Mouse (Mus musculus): ENCODE measurements around the gene Gm20518. TPM values are rescaled to one million over a fixed set of nuclear protein-coding genes. Genes with fewer than 3 reads are reported as not detected.

Gm20518 gene
- 0.07 and 0.08 TPM in 2 replicates for polyA plus RNA-seq (2012)

DNA sequence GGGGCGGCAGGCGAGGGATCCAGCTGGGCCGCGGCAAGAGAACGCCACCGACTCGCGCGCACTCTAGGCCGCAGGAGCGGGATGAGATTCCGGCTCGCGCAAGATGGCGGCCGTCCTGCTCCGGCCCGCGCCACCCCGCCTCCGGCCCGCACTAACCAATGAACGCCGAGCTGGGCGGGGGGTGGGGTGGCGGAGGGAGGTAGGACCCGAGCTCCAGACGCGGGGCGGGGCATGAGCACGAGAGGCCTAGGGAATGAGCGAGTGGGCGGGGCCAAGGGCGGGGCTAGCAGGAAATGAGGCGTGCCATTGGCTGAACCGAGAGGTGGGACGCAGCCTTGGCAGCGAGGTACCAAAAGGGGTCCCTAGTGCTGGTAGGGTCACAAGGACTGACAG is at the start of gene Gm20518:
Gm20518 (minus strand) TSS at position 105 of the 393 bp plus-strand sequence.
- no peak for TF ChIP-seq TAL1 (IDR thresholded peaks at IDR 0.05; ENCODE audit: low read length)
- no peak for TF ChIP-seq GATA1 (IDR thresholded peaks at IDR 0.05; ENCODE audit: low read length)
- Histone ChIP-seq H3K4me1 (ENCODE audit: control insufficient read depth) (peaks cover 32% of the 10 kb centered on the region), H3K4me3 (replicated peaks) (peak within 1 kb of the TSS; percentile 99), H3K9me3 (ENCODE audit: control insufficient read depth, low read length) (no peaks in the 10 kb centered on the region), H3K36me3 (ENCODE audit: control insufficient read depth) (peaks cover 12% of the 10 kb centered on the region), H3K27me3 (ENCODE audit: control insufficient read depth) (0 out of 2 replicates have a peak, but pooled peaks cover 2% of the 10 kb centered on the region)

DNA sequence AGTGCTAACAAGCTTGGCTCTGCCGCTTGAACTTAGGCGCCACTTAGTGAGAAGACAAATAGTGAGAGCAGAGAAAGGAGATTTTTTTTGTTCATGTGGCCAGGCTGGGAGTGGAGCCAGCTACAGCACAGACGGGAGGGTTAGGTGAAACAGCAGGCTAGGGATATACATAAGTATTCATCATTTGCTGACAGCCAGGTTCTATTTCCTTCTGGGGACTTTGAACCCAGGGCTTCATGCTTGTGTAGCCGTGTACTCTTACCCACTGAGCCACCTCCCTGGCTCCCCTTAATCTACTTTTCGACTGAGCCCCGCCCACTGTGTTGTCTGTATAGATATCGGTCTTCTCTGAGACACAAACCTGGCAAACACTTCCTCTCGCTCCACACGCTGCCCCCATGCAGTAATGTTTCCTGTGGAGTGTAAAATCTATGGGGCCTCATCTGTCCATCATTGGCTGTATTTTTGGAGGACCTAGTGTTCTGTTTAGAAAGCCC is 47.8 kb upstream of the Gm20518 start:
- Histone ChIP-seq H3K4me1 (ENCODE audit: control insufficient read depth) (peaks cover 43% of the 10 kb centered on the region), H3K4me3 (replicated peaks) (peak overlapping the region; percentile 39), H3K36me3 (ENCODE audit: control insufficient read depth) (no peaks in the 10 kb centered on the region), H3K27me3 (ENCODE audit: control insufficient read depth) (no peaks in the 10 kb centered on the region), H3K9me3 (ENCODE audit: control insufficient read depth, low read length) (no peaks in the 10 kb centered on the region)
- no peak for TF ChIP-seq TAL1 (IDR thresholded peaks at IDR 0.05; ENCODE audit: low read length)
- TF ChIP-seq GATA1 (IDR thresholded peaks at IDR 0.05; ENCODE audit: low read length) = no peak

DNA sequence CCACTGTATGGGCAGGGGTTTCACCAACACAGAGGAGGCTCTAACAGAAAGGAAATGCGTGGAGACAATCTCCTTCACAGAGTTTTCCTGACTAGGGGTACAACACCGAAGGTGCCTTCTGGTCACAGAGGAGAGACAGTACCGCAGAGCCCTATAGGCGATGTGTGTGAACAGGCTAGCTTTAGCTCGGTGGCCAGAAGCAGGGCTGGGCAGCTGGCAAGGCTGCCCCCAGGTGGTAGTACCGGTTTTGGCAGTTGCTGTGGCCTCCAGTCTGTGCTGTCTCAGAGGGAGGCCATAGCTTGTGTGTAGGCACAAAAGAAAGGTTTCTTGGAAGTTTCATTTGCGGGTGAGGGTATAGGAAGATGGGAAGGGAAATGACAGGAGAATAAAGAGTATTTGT is 47.4 kb upstream of the Gm20518 start:
- Histone ChIP-seq H3K9me3 (ENCODE audit: control insufficient read depth, low read length) (no peaks in the 10 kb centered on the region), H3K4me1 (ENCODE audit: control insufficient read depth) (peaks cover 48% of the 10 kb centered on the region), H3K27me3 (ENCODE audit: control insufficient read depth) (no peaks in the 10 kb centered on the region), H3K4me3 (replicated peaks) (peak overlapping the region; percentile 39), H3K36me3 (ENCODE audit: control insufficient read depth) (no peaks in the 10 kb centered on the region)
- no peak for TF ChIP-seq GATA1 (IDR thresholded peaks at IDR 0.05; ENCODE audit: low read length)
- no peak for TF ChIP-seq TAL1 (IDR thresholded peaks at IDR 0.05; ENCODE audit: low read length)

DNA sequence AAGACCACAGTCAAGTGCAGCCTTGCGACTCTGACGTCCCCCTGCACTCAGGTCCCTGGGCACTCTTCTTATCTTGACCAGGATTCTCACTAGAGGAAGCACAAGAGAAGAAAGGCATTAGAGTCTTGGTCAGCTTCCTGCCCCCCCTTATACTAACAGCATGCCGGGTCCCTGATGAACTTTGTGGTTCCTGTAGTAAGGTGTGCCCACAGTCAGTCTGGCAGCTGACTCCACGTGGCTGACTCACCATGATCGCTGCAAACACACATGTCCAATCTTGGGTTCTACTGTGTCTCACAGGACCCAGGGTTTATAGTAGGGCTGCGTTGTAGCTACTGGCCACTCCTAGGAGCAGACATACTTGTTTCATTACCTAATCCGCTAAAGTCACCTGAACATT is 46.7 kb upstream of the Gm20518 start:
- no peak overlapping the region for H3K4me3 ChIP-seq (replicated peaks)
- H3K36me3 ChIP-seq (ENCODE audit: control insufficient read depth) = no peaks in the 10 kb centered on the region
- no peak for TF ChIP-seq TAL1 (IDR thresholded peaks at IDR 0.05; ENCODE audit: low read length)
- no peak for TF ChIP-seq GATA1 (IDR thresholded peaks at IDR 0.05; ENCODE audit: low read length)
- no peaks in the 10 kb centered on the region for H3K9me3 ChIP-seq (ENCODE audit: control insufficient read depth, low read length)
- H3K27me3 ChIP-seq (ENCODE audit: control insufficient read depth) = no peaks in the 10 kb centered on the region
- H3K4me1 ChIP-seq (ENCODE audit: control insufficient read depth) = peaks cover 54% of the 10 kb centered on the region

DNA sequence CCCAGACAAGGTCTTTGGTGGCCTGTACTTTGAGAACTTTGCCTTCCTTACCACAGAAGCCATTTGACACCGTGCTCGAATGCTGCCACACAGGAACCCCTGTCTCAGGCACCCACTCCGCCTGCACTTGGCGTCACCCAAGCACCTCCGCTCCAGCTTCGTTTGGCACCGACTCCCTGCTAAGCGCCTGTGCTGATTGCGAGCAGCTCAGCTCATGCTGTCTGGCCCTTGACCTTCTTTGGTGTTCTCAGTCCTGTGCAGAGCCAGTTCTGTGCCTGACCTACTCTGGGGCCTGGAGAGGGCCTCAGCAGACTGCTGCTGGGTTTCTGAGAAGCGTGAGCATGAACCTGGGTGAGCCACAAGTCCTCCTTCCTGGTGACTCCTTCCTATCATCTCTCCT is 45.3 kb upstream of the Gm20518 start:
- Histone ChIP-seq H3K27me3 (ENCODE audit: control insufficient read depth) (no peaks in the 10 kb centered on the region), H3K9me3 (ENCODE audit: control insufficient read depth, low read length) (no peaks in the 10 kb centered on the region), H3K4me3 (replicated peaks) (no peak overlapping the region), H3K36me3 (ENCODE audit: control insufficient read depth) (no peaks in the 10 kb centered on the region), H3K4me1 (ENCODE audit: control insufficient read depth) (peaks cover 59% of the 10 kb centered on the region)
- TF ChIP-seq GATA1 (IDR thresholded peaks at IDR 0.05; ENCODE audit: low read length) (no peak), TAL1 (IDR thresholded peaks at IDR 0.05; ENCODE audit: low read length) (no peak)

DNA sequence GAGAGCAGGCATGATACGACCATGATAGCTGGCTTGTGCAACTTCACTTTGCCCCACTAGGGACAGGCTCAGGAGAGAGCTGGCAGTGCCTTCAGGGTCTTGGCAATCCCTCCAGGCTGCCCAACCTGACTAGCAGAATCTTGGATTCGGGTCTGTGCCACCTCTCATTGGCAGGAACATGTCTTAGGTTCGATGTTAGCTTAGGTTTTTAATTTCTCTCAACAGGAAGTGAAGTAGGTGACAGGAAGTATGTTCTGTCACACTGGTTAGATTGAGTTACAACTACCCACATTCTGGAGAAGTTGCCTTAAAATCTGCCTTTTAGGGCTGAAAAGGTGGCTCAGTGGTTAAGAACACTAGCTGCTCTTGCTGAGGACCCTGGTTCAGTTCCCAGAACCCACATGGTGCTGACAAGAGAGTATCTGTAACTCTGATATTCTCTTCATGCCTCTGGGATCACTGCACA is 43.0 kb upstream of the Gm20518 start:
- H3K36me3 ChIP-seq (ENCODE audit: control insufficient read depth) = no peaks in the 10 kb centered on the region
- peaks cover 60% of the 10 kb centered on the region for H3K4me1 ChIP-seq (ENCODE audit: control insufficient read depth)
- H3K4me3 ChIP-seq (replicated peaks) = no peak overlapping the region
- TF ChIP-seq GATA1 (IDR thresholded peaks at IDR 0.05; ENCODE audit: low read length) (no peak), TAL1 (IDR thresholded peaks at IDR 0.05; ENCODE audit: low read length) (no peak)
- H3K9me3 ChIP-seq (ENCODE audit: control insufficient read depth, low read length) = no peaks in the 10 kb centered on the region
- no peaks in the 10 kb centered on the region for H3K27me3 ChIP-seq (ENCODE audit: control insufficient read depth)

DNA sequence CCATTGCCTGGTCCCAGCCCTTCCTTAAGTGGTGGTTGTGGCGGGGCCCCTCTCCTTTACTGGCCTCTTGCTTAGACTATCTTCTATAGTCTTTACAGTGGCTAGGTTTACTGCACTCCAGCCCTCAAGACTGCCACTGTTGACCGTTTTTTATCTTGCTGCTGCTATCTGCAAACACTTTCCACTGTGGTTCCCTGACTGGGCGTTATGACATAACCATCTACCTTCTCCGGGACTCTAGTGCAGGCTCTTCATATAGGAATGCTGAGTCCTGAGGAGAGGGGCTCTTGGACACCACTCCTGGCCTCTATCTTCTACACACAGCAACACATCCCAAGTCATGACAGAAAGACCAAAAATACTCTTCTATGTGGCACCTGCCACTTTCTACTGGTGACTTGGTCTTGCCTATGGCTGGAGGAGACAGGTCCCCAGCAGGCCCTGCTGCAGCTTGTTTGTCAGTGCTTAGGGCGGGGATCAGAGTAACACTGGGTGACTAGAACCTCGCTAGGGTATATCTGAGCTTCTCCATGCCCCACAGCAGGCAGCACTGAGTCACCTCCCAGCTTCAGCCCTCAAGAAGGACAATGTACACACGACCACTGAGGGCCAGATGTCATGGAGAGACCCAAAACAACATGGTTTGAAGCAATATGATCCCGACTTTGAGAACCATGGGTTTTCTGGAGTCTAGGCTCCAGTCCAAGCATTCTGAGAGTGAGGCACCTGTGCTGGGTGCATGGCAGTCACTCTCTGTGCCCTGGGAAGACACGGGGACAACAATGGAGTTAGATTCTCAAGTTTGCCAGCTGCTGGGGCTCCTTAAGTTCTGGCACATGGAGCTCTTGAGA is 42.3 kb upstream of the Gm20518 start:
- Histone ChIP-seq H3K4me1 (ENCODE audit: control insufficient read depth) (peaks cover 60% of the 10 kb centered on the region), H3K36me3 (ENCODE audit: control insufficient read depth) (no peaks in the 10 kb centered on the region), H3K27me3 (ENCODE audit: control insufficient read depth) (no peaks in the 10 kb centered on the region), H3K9me3 (ENCODE audit: control insufficient read depth, low read length) (no peaks in the 10 kb centered on the region), H3K4me3 (replicated peaks) (no peak overlapping the region)
- TF ChIP-seq GATA1 (IDR thresholded peaks at IDR 0.05; ENCODE audit: low read length) (no peak), TAL1 (IDR thresholded peaks at IDR 0.05; ENCODE audit: low read length) (no peak)

DNA sequence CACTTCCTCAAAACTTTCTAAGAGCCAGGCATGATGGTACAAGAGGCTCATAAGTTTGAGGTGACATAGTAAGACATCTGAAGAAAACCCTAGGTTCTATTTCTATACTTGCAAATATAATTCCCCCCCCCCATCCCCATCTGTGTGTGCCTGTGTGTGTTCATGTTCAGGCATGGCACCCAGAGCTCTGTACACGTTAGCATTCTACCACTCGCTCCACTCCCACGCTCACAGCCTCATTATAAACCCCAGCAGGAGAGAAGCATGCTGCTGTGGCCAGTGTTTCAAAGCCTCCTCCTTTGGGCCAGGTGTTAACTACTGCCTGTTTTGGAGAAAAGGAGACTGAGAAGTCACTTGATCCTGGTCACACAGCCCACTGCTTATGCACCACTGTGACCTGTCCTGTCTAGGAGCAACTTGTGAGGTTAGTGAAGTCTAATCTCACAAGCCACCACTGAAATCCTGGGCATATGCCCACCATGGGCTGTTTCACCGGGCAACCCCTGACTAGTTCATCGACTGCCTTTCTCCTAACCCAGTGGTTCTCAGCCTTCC is 40.5 kb upstream of the Gm20518 start:
- no peaks in the 10 kb centered on the region for H3K36me3 ChIP-seq (ENCODE audit: control insufficient read depth)
- TF ChIP-seq GATA1 (IDR thresholded peaks at IDR 0.05; ENCODE audit: low read length) (no peak), TAL1 (IDR thresholded peaks at IDR 0.05; ENCODE audit: low read length) (no peak)
- H3K4me3 ChIP-seq (replicated peaks) = no peak overlapping the region
- H3K4me1 ChIP-seq (ENCODE audit: control insufficient read depth) = peaks cover 60% of the 10 kb centered on the region
- H3K27me3 ChIP-seq (ENCODE audit: control insufficient read depth) = no peaks in the 10 kb centered on the region
- H3K9me3 ChIP-seq (ENCODE audit: control insufficient read depth, low read length) = no peaks in the 10 kb centered on the region

DNA sequence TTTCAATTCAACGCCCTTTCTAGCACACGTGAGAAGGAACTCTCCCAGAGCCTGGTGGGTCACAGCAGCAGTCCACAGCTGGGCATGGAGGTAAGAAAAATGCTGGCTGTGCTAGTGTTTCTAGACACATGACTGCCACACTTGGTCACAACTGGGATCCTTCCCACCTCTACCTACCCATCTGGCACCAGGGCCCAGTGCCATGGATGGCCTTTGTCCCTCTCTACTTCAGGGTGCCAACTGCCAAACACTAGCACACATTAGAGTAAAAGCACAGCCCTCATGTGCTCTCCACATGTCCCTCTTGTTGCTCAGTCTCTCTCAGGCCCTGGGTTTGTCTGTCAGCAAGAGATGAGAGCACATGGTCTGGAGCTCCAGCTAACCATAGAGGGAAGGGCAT is 38.2 kb upstream of the Gm20518 start:
- H3K27me3 ChIP-seq (ENCODE audit: control insufficient read depth) = no peaks in the 10 kb centered on the region

More for the DNA sequence above, 38.2 kb upstream of the Gm20518 start:
- no peaks in the 10 kb centered on the region for H3K9me3 ChIP-seq (ENCODE audit: control insufficient read depth, low read length)
- peaks cover 63% of the 10 kb centered on the region for H3K4me1 ChIP-seq (ENCODE audit: control insufficient read depth)
- H3K4me3 ChIP-seq (replicated peaks) = no peak overlapping the region
- H3K36me3 ChIP-seq (ENCODE audit: control insufficient read depth) = peaks cover 18% of the 10 kb centered on the region
- TF ChIP-seq GATA1 (IDR thresholded peaks at IDR 0.05; ENCODE audit: low read length) = no peak
- no peak for TF ChIP-seq TAL1 (IDR thresholded peaks at IDR 0.05; ENCODE audit: low read length)

All from erythroblast, embryonic 14.5 days (primary cell).